Mouse (Mus musculus) heart, adult 2 months (tissue): ENCODE results near the gene Cacna1c.

Experiments
- CTCF ChIP-seq: fragments of 200-600 bp; IDR thresholded peaks from 2 replicates; pipeline ENCODE4 v1.8.1; 2022; ENCODE audit warnings: antibody characterized with exemption, mild to moderate bottlenecking, moderate library complexity
- EP300 ChIP-seq: fragments of 200-500 bp; IDR thresholded peaks from 2 replicates; pipeline ENCODE4 v1.6.1; 2011; ENCODE audit warnings: low read depth, low read length, control low read depth; ENCODE audit not compliant: insufficient read depth
- POLR2A ChIP-seq: fragments of 200-500 bp; IDR thresholded peaks from 2 replicates; pipeline ENCODE4 v1.6.1; 2011; ENCODE audit warnings: mild to moderate bottlenecking, low read depth, low read length, control low read depth; ENCODE audit not compliant: insufficient read depth

- no peak for TF ChIP-seq POLR2A
- no peak for TF ChIP-seq CTCF
- no peak for TF ChIP-seq EP300
Measured at GRCm38 (mm10) chr6:118825400-118825871, 370.8 kb downstream of the Cacna1c start.
